Mouse (Mus musculus) E14TG2a.4 (cell line): ENCODE results near the gene Henmt1.

Experiments used
- H3K27me3 ChIP-seq: 2 replicates; pipeline ENCODE4 v1.6.1; 2014; ENCODE audit warnings: low read length, control low read depth; ENCODE audit not compliant: insufficient read depth
- H3K36me3 ChIP-seq: 2 replicates; pipeline ENCODE4 v1.6.1; 2014; ENCODE audit warnings: low read length, control low read depth; ENCODE audit not compliant: insufficient read depth
- H3K4me1 ChIP-seq: replicated peaks from 2 replicates; pipeline ENCODE4 v1.6.1; 2014; ENCODE audit warnings: low read depth, low read length, control low read depth
- H3K4me3 ChIP-seq: replicated peaks from 2 replicates; pipeline ENCODE4 v1.5.1; 2014; ENCODE audit warnings: mild to moderate bottlenecking, low read length
- H3K9me3 ChIP-seq: 2 replicates; pipeline ENCODE4 v1.6.1; 2014; ENCODE audit warnings: low read length, control low read depth
- CTCF ChIP-seq: conservative IDR thresholded peaks from 2 replicates; pipeline ENCODE4 v1.5.1; 2014; ENCODE audit warnings: low read length
- NANOG ChIP-seq: IDR thresholded peaks from 2 replicates; pipeline ENCODE4 v1.6.1; 2014; ENCODE audit warnings: borderline replicate concordance, low read length, mixed read lengths
- POU5F1 ChIP-seq: IDR thresholded peaks from 2 replicates; pipeline ENCODE4 v1.6.1; 2014; ENCODE audit warnings: low read length, borderline replicate concordance

Gene Henmt1

DNA sequence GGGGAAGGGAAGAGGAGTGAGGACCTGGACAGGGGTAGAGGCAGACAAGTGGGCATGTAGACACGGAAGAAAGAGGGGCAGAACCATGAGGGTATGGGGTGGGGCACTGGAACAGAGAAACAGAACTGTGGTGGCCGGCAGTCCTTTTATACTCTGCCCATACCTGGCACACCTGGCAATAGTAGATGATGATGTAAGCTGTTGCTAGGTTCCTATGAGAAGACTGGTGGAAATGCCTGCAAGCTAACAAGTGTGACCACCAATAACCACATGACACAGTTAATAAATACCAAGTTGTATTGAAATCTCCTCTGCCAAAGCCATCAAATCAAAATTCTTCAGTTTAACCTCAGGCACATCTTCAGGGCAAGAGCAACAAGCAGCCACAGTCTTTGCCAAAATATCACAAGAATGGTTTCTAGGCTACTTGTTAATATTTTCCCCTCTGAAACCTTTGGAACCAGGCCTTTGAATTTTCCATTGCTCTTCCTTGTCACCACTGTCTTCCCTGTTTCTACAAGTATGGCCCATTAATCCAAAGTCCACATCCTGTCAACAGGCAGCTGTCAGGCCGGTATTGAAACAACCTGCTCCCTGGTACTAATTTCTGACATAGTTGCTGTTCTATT, 19.1 kb upstream of the Henmt1 start:
- no peak for TF ChIP-seq CTCF
- no peak for TF ChIP-seq NANOG
- no peak for TF ChIP-seq POU5F1
- Histone ChIP-seq H3K36me3 (no peaks in the 10 kb centered on the region), H3K4me3 (no peak overlapping the region), H3K27me3 (0 out of 2 replicates have a peak, but pooled peaks cover 2% of the 10 kb centered on the region), H3K4me1 (0 out of 2 replicates have a peak, but pooled peaks cover 2% of the 10 kb centered on the region), H3K9me3 (no peaks in the 10 kb centered on the region)

DNA sequence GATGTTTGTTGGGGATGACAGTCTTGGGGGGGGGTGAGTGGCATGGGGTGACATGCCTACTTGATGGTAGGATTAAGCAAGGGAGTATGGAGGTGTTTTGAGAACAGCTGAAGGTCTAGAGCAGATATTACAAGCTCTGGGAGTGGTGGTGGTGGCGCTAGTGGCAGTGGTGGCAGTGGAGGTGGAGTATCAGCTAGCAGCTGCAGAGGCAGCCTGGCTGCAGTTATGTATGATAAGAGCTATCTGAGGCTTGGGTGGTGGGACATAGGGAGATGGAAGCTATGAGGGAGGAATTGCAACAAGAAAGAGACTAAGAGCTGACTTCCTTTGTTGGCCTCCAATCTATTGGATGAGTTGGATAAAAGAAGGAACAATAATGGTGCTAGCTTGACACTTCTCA, 17.9 kb upstream of the Henmt1 start:
- H3K9me3 ChIP-seq: no peaks in the 10 kb centered on the region
- no peak overlapping the region for H3K4me3 ChIP-seq
- H3K27me3 ChIP-seq: 0 out of 2 replicates have a peak, but pooled peaks cover 2% of the 10 kb centered on the region
- peaks cover 6% of the 10 kb centered on the region for H3K4me1 ChIP-seq
- no peaks in the 10 kb centered on the region for H3K36me3 ChIP-seq
- TF ChIP-seq POU5F1 (no peak), NANOG (no peak), CTCF (no peak)

GRCm38 (mm10) chr3:108925677-108926076, 14.0 kb upstream of the Henmt1 start:
- TF ChIP-seq POU5F1: no peak
- peaks cover 4% of the 10 kb centered on the region for H3K4me1 ChIP-seq
- no peak overlapping the region for H3K4me3 ChIP-seq
- H3K27me3 ChIP-seq: no peaks in the 10 kb centered on the region
- H3K9me3 ChIP-seq: no peaks in the 10 kb centered on the region
- H3K36me3 ChIP-seq: no peaks in the 10 kb centered on the region

DNA sequence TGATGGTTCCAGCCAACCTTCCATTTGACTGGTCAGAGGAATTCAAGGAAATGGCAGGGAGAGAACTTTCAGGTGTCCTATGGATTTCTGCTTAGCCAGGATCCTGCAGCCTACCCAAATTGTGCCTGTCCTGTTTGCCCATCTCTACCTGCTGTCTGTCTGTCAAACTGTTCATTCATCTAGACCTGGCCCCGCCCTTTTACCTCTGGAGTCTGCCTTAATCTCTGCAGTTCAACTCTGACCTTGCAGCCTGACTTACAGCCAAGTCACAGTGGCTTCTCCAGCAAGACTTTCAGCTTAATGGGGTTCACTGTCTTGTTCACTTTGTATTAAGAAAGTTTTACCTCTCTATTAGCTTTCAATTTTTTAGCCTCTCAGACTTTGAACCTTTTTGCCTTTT, 13.4 kb upstream of the Henmt1 start:
- Histone ChIP-seq H3K27me3 (no peaks in the 10 kb centered on the region; the same call in 1 of the 2 replicates), H3K4me3 (no peak overlapping the region), H3K9me3 (no peaks in the 10 kb centered on the region), H3K4me1 (peaks cover 4% of the 10 kb centered on the region), H3K36me3 (no peaks in the 10 kb centered on the region)
- TF ChIP-seq POU5F1 (no peak), NANOG (no peak), CTCF (no peak)

- H3K36me3 ChIP-seq: no peaks in the 10 kb centered on the region
- H3K4me3 ChIP-seq: no peak overlapping the region
- H3K4me1 ChIP-seq: no peaks in the 10 kb centered on the region
- peaks cover 9% of the 10 kb centered on the region for H3K9me3 ChIP-seq
- TF ChIP-seq POU5F1 (no peak), NANOG (no peak), CTCF (no peak)
- peaks cover 2% of the 10 kb centered on the region for H3K27me3 ChIP-seq
Measured at GRCm38 (mm10) chr3:108933557-108933956, 6.1 kb upstream of the Henmt1 start.

GRCm38 (mm10) chr3:108938691-108939090, 982 bp upstream of the Henmt1 start:
- H3K27me3 ChIP-seq: peaks cover 38% of the 10 kb centered on the region
- no peak for TF ChIP-seq POU5F1
- no peak for TF ChIP-seq NANOG
- no peak for TF ChIP-seq CTCF
- H3K9me3 ChIP-seq: peaks cover 28% of the 10 kb centered on the region
- no peak overlapping the region for H3K4me3 ChIP-seq
- H3K36me3 ChIP-seq: no peaks in the 10 kb centered on the region
- no peaks in the 10 kb centered on the region for H3K4me1 ChIP-seq

DNA sequence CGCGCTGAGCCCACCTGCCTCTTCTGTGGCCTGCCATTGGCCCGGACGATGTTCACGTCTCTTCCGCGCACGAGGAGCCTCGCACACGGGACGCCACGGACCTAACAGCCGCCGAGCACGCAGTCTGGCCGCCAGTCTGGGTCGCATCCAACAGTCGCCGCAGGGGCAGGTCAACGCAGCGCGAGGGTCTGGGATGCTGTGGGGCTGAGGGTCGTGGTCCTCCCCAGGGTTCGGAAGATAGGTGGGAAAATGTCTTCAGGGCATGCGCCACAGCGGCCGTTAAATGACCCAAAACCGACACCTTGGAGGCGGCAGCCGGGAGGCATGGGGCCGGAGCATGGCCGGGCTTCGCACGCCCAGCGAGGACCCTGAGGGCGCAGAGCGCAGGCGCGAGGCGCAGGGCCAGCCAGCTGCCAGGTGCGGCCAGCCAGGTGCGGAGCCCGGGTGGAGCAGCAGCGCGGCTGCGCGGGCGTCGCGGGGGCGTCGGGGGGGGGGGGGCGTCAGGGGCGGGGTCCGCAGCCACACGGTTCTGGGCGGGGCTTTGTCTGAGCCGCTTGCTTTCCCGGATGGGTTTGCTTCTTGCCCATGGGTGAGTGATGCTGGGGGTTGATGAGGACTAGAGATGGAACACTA, 444 bp downstream of the Henmt1 start, which contains the start of gene Gm9857:
TSS of gene Gm9857 (minus strand) at position 445 of the 633 bp plus-strand sequence.
- TF ChIP-seq NANOG (no peak), CTCF (no peak), POU5F1 (no peak)
- Histone ChIP-seq H3K27me3 (peaks cover 38% of the 10 kb centered on the region), H3K4me3 (peak within 1 kb of the TSS; percentile 73), H3K4me1 (no peaks in the 10 kb centered on the region), H3K36me3 (no peaks in the 10 kb centered on the region), H3K9me3 (peaks cover 25% of the 10 kb centered on the region)

GRCm38 (mm10) chr3:108940996-108941395, 1.3 kb downstream of the Henmt1 start:
- H3K36me3 ChIP-seq: no peaks in the 10 kb centered on the region
- H3K4me1 ChIP-seq: no peaks in the 10 kb centered on the region
- H3K9me3 ChIP-seq: peaks cover 21% of the 10 kb centered on the region
- H3K27me3 ChIP-seq: peaks cover 38% of the 10 kb centered on the region
- TF ChIP-seq CTCF: no peak
- no peak for TF ChIP-seq POU5F1
- TF ChIP-seq NANOG: no peak
- no peak overlapping the region for H3K4me3 ChIP-seq

DNA sequence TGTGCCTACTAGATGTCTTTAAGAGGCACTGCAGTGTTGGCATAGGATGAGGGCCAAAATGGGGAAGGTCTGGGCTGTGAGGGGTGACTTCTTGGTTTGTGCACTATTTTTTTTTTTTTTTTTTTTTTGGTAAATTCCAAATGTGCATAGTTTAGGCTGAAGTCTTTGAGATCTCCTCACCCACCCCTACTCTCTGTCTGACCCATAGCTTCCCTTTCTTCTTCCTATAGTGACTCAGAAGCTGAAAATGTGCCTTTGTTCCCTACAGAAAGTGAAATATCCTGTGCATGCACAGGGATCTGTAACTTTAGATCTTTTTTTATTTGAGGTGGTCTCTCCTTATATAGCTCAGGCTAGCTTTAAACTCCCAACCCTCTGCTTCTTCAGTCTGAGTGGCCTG, 18.3 kb downstream of the Henmt1 start:
- Histone ChIP-seq H3K4me3 (no peak overlapping the region), H3K4me1 (peaks cover 14% of the 10 kb centered on the region), H3K9me3 (no peaks in the 10 kb centered on the region), H3K36me3 (no peaks in the 10 kb centered on the region), H3K27me3 (peaks cover 25% of the 10 kb centered on the region)
- TF ChIP-seq POU5F1 (no peak), CTCF (no peak), NANOG (no peak)
